Mouse (Mus musculus): ENCODE results near the gene Ebf1. TPM values are rescaled to one million over a fixed set of nuclear protein-coding genes. Genes with fewer than 3 reads are reported as not detected.

Gene Ebf1
- total and polyA plus RNA-seq, 3 experiments, result 0.04 TPM; not detected in 2

GRCm38 (mm10) chr11:44763992-44764835 is 147.1 kb downstream of the Ebf1 start:
- no peaks in the 10 kb centered on the region for H3K4me1 ChIP-seq (ENCODE audit: control insufficient read depth in 1 of 2, insufficient read depth in 2 of 2, low read length in 2 of 2)
- no peaks in the 10 kb centered on the region for H3K36me3 ChIP-seq (ENCODE audit: control insufficient read depth in 1 of 2, insufficient read depth in 2 of 2, low read length in 2 of 2)
- TF ChIP-seq CTCF (IDR thresholded peaks at IDR 0.05 in 2 of 3, conservative IDR thresholded peaks at IDR 0.05 in 1 of 3; ENCODE audit: control insufficient read depth in 1 of 3, insufficient read depth in 1 of 3, low read depth in 2 of 3, low read length in 3 of 3, poor library complexity in 1 of 3, severe bottlenecking in 1 of 3) (no peak), NRF1 (IDR thresholded peaks at IDR 0.05; ENCODE audit: insufficient read depth, low read depth, low read length, poor library complexity, severe bottlenecking) (no peak), USF2 (IDR thresholded peaks at IDR 0.05; ENCODE audit: borderline replicate concordance in 1 of 2, insufficient read depth in 1 of 2, low read depth in 1 of 2, low read length in 2 of 2) (no peak), KAT2A (conservative IDR thresholded peaks at IDR 0.05; ENCODE audit: low read depth, low read length) (no peak), BHLHE40 (IDR thresholded peaks at IDR 0.05; ENCODE audit: borderline replicate concordance, low read depth, low read length) (no peak)
- H3K4me3 ChIP-seq (ENCODE audit: control insufficient read depth in 1 of 2, insufficient read depth in 1 of 2, low read depth in 2 of 2, low read length in 2 of 2), result no peak overlapping the region
- no peak overlapping the region for H3K9ac ChIP-seq (ENCODE audit: control insufficient read depth, low read depth, low read length, poor library complexity, severe bottlenecking)
- no peaks in the 10 kb centered on the region for H3K79me2 ChIP-seq (ENCODE audit: control insufficient read depth, insufficient read depth, low read length, poor library complexity)
- H3K9me3 ChIP-seq (replicated peaks; ENCODE audit: insufficient read depth, low read length), result no peaks in the 10 kb centered on the region
- H3K27ac ChIP-seq (ENCODE audit: control insufficient read depth, low read depth, low read length), result no peak overlapping the region
- DNase-seq (ENCODE audit: low read depth, low spot score), result no peak
- H3K27me3 ChIP-seq (ENCODE audit: control insufficient read depth in 1 of 2, insufficient read depth in 2 of 2, low read length in 2 of 2), result no peaks in the 10 kb centered on the region

- Histone ChIP-seq H3K4me3 (ENCODE audit: control insufficient read depth in 1 of 2, insufficient read depth in 1 of 2, low read depth in 2 of 2, low read length in 2 of 2) (no peak overlapping the region), H3K79me2 (ENCODE audit: control insufficient read depth, insufficient read depth, low read length, poor library complexity) (no peaks in the 10 kb centered on the region), H3K36me3 (ENCODE audit: control insufficient read depth in 1 of 2, insufficient read depth in 2 of 2, low read length in 2 of 2) (no peaks in the 10 kb centered on the region), H3K4me1 (ENCODE audit: control insufficient read depth in 1 of 2, insufficient read depth in 2 of 2, low read length in 2 of 2) (no peaks in the 10 kb centered on the region), H3K9ac (ENCODE audit: control insufficient read depth, low read depth, low read length, poor library complexity, severe bottlenecking) (no peak overlapping the region), H3K27ac (ENCODE audit: control insufficient read depth, low read depth, low read length) (no peak overlapping the region), H3K27me3 (ENCODE audit: control insufficient read depth in 1 of 2, insufficient read depth in 2 of 2, low read length in 2 of 2) (no peaks in the 10 kb centered on the region), H3K9me3 (replicated peaks; ENCODE audit: insufficient read depth, low read length) (no peaks in the 10 kb centered on the region)
- TF ChIP-seq NRF1 (IDR thresholded peaks at IDR 0.05; ENCODE audit: insufficient read depth, low read depth, low read length, poor library complexity, severe bottlenecking), result no peak
- no peak for TF ChIP-seq ZNF384 (IDR thresholded peaks at IDR 0.05; ENCODE audit: low read depth, low read length)
- no peak for TF ChIP-seq MAX (IDR thresholded peaks at IDR 0.05; ENCODE audit: low read length)
- TF ChIP-seq KAT2A (conservative IDR thresholded peaks at IDR 0.05; ENCODE audit: low read depth, low read length), result no peak
- DNase-seq (ENCODE audit: low read depth, low spot score), result no peak
These were observed 147.9 kb downstream of the Ebf1 start for GRCm38 (mm10) chr11:44764988-44765387.

GRCm38 (mm10) chr11:44766246-44766645 is 149.1 kb downstream of the Ebf1 start:
- Histone ChIP-seq H3K27ac (ENCODE audit: control insufficient read depth, low read depth, low read length) (no peak overlapping the region), H3K27me3 (ENCODE audit: control insufficient read depth in 1 of 2, insufficient read depth in 2 of 2, low read length in 2 of 2) (no peaks in the 10 kb centered on the region), H3K79me2 (ENCODE audit: control insufficient read depth, insufficient read depth, low read length, poor library complexity) (no peaks in the 10 kb centered on the region), H3K9me3 (replicated peaks; ENCODE audit: insufficient read depth, low read length) (no peaks in the 10 kb centered on the region), H3K4me1 (ENCODE audit: control insufficient read depth in 1 of 2, insufficient read depth in 2 of 2, low read length in 2 of 2) (no peaks in the 10 kb centered on the region), H3K36me3 (ENCODE audit: control insufficient read depth in 1 of 2, insufficient read depth in 2 of 2, low read length in 2 of 2) (no peaks in the 10 kb centered on the region), H3K9ac (ENCODE audit: control insufficient read depth, low read depth, low read length, poor library complexity, severe bottlenecking) (no peak overlapping the region), H3K4me3 (ENCODE audit: control insufficient read depth in 1 of 2, insufficient read depth in 1 of 2, low read depth in 2 of 2, low read length in 2 of 2) (no peak overlapping the region)
- DNase-seq (ENCODE audit: low read depth, low spot score), result no peak
- TF ChIP-seq UBTF (IDR thresholded peaks at IDR 0.05; ENCODE audit: borderline replicate concordance, insufficient read depth, low read depth, low read length) (no peak), GATA1 (IDR thresholded peaks at IDR 0.05; ENCODE audit: low read depth, low read length) (no peak), BHLHE40 (IDR thresholded peaks at IDR 0.05; ENCODE audit: borderline replicate concordance, low read depth, low read length) (no peak), RCOR1 (IDR thresholded peaks at IDR 0.05; ENCODE audit: low read depth, low read length) (no peak), MYB (IDR thresholded peaks at IDR 0.05; ENCODE audit: low read depth, low read length) (no peak), ZC3H11A (IDR thresholded peaks at IDR 0.05; ENCODE audit: low read depth, low read length) (no peak), SIN3A (IDR thresholded peaks at IDR 0.05; ENCODE audit: low read length) (no peak), USF1 (IDR thresholded peaks at IDR 0.05; ENCODE audit: low read depth, low read length) (no peak)

All from MEL (cell line).